Mouse (Mus musculus) kidney, postnatal 0 days (tissue): ENCODE data around the gene Iqce. TPM values are rescaled to one million over a fixed set of nuclear protein-coding genes. Genes with fewer than 3 reads are reported as not detected.

Experiments used
- ATAC-seq: fragments of 200-750 bp; cut with Nextera tagmentation; replicated peaks from 2 replicates; pipeline ENCODE4 v1.8.0; 2017; ENCODE audit warnings: low read depth, moderate number of reproducible peaks, moderate TSS enrichment, moderate library complexity; ENCODE audit not compliant: low FRiP score
- DNase-seq: peaks from one replicate; pipeline ENCODE4 v3.0.0-alpha.2; 2016; ENCODE audit warnings: low spot score
- H3K27ac ChIP-seq: fragments of 300-500 bp; sonication (generic); 2 replicates; pipeline ENCODE4 v1.5.1; 2014; ENCODE audit warnings: mild to moderate bottlenecking
- H3K27me3 ChIP-seq: fragments of 300-500 bp; sonication (generic); 2 replicates; pipeline ENCODE4 v1.6.1; 2014; ENCODE audit warnings: low read length, mixed read lengths; ENCODE audit not compliant: insufficient read depth
- H3K36me3 ChIP-seq: fragments of 300-500 bp; sonication (generic); 2 replicates; pipeline ENCODE4 v1.6.1; 2014; ENCODE audit warnings: low read length, mixed read lengths; ENCODE audit not compliant: insufficient read depth
- H3K4me1 ChIP-seq: fragments of 300-500 bp; sonication (generic); replicated peaks from 2 replicates; pipeline ENCODE4 v1.6.1; 2014; ENCODE audit warnings: antibody characterized with exemption, low read length, mixed read lengths; ENCODE audit not compliant: insufficient read depth
- H3K4me2 ChIP-seq: fragments of 300-500 bp; sonication (generic); 2 replicates; pipeline ENCODE4 v1.6.1; 2014; ENCODE audit warnings: mild to moderate bottlenecking, low read length, moderate library complexity, mixed read lengths
- H3K4me3 ChIP-seq: fragments of 300-500 bp; sonication (generic); replicated peaks from 2 replicates; pipeline ENCODE4 v1.5.1; 2014; ENCODE audit warnings: low read depth, low read length
- H3K9ac ChIP-seq: fragments of 300-500 bp; sonication (generic); 2 replicates; pipeline ENCODE4 v1.6.1; 2014; ENCODE audit warnings: low read depth, low read length
- H3K9me3 ChIP-seq: fragments of 300-500 bp; sonication (generic); replicated peaks from 2 replicates; pipeline ENCODE4 v1.6.1; 2016; ENCODE audit warnings: low read length, inconsistent platforms, mixed read lengths
- CTCF ChIP-seq: IDR thresholded peaks from 2 replicates; pipeline ENCODE4 v1.5.1; 2016; ENCODE audit warnings: antibody characterized with exemption, low read depth, mild to moderate bottlenecking, moderate library complexity
- WGBS: fragments of 180-500 bp; shearing (Covaris S2); extraction: QIAGEN DNeasy Blood & Tissue Kit; methylation state at CpG from one replicate; pipeline ENCODE4 v1.1.7; 2014; 5-methylcytosine and 5-hydroxymethylcytosine counted together
- polyA plus RNA-seq: library from polyadenylated mRNA; unstranded; fragments of >200 nt; fragmentation: Nextera tagmentation; extraction: Ambion mirVana; gene quantifications from 2 replicates; pipeline ENCODE4 v1.2.1, GENCODE M21; 2015

Iqce gene
- polyA plus RNA-seq, 1 experiment from 2014 or later, result 18.7 TPM

DNA sequence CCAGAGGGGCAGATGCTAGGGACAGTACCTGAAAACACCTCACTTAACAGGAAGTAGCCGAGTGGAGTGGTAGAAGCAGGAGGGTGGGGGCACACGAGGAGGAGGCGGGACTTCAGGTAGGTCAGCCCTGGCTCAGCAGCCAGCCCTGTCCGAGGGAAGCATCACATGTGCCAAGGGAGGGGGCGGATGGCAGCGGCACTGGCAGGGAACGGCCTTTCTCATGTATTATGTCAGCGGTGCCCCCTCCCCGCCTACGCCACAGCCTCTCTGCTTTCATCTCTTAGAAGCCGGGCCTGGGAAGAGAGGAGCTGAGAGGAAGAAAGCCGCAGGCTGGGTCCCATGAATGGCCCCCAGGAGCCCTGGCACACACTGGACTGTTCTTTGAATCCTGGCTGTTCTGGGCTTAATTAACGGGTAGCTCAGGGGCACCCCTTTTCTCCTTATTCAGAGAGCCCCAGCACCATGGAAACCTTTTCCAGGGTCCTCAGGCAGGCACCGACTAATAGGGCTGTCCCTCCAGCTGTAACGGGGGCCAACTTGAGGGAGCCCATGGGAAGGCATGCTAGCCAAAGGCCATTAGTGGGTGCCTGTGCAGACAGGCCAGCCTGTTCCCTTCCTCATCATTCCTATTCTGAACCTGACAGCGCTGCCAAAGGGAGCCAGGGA, 42.4 kb downstream of the Iqce start:
- 0 out of 2 replicates have a peak overlapping the region, but pooled peaks have one; percentile 18 for H3K9ac ChIP-seq
- H3K4me2 ChIP-seq, result no peak overlapping the region
- ATAC-seq (no peak), DNase-seq (no peak)
- H3K4me1 ChIP-seq, result no peaks in the 10 kb centered on the region
- no peaks in the 10 kb centered on the region for H3K36me3 ChIP-seq
- TF ChIP-seq CTCF, result no peak
- H3K9me3 ChIP-seq, result no peaks in the 10 kb centered on the region
- no peak overlapping the region for H3K4me3 ChIP-seq
- WGBS, result 33% methylated on average over 16 of the region's 16 CpGs
- H3K27ac ChIP-seq, result no peak overlapping the region
- H3K27me3 ChIP-seq, result no peaks in the 10 kb centered on the region

DNA sequence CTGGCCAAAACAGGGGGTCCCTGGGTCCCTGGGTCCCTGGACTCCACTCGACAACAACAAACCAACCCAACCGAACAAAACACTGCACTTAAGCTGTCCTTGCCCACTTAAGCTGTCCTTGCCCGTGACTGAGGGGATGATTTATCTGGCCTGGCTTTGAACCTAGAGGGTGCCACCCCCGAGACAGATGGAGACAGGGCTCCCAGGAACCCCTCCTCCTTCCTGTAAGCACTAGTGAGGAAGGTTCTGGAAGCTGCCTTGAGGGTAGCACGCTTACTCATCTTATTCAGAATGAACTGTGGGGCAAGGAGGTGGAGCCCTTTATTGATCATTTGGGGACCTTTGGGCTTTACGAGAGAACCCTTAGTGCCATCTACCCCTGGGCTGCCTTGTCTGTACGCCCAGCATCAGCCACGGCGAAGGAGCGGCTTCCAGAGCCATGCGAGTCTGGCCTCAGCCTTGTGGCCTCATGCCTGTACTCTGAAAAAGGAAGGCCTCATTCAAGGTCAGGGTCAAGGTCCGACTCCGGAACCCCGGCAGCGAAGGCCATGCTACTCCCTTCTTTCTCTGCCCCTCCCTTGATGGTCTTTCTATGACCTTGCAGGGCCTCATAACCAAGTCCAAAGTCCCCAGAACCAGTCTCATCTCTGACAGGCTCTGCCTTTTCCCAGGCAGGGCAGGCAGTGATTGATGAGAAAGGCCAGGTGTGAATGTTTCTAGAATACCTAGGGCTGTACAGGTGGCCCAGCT, 47.9 kb downstream of the Iqce start:
- Histone ChIP-seq H3K36me3 (no peaks in the 10 kb centered on the region), H3K4me3 (no peak overlapping the region), H3K4me1 (no peaks in the 10 kb centered on the region), H3K27ac (no peak overlapping the region), H3K9me3 (no peaks in the 10 kb centered on the region), H3K4me2 (no peak overlapping the region), H3K27me3 (no peaks in the 10 kb centered on the region), H3K9ac (no peak overlapping the region)
- ATAC-seq (no peak), DNase-seq (no peak)
- no peak for TF ChIP-seq CTCF
- WGBS, result 68% methylated on average over 15 of the region's 15 CpGs

DNA sequence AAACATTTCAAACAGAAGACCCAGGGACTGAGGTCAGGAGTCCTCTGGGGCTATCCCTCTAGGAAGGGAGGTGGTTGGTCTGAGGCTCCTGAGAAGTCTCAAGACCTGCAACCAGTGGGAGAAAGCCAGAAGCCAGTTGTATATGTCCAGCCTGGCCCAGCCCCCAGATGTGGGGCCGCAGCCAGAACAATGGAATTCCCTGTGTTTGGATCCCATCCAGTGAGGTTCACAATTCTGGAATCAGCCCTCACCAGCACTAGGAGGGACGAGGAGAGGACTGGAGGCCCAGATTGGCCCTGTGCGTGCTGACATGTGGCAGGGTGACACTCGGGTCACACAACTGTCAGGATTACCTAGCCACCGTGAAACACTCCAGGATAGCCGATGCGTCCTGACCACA, 49.6 kb downstream of the Iqce start:
- DNase-seq, result peak; percentile 47
- WGBS, result 60% methylated on average over 7 of the region's 7 CpGs
- no peak for ATAC-seq

DNA sequence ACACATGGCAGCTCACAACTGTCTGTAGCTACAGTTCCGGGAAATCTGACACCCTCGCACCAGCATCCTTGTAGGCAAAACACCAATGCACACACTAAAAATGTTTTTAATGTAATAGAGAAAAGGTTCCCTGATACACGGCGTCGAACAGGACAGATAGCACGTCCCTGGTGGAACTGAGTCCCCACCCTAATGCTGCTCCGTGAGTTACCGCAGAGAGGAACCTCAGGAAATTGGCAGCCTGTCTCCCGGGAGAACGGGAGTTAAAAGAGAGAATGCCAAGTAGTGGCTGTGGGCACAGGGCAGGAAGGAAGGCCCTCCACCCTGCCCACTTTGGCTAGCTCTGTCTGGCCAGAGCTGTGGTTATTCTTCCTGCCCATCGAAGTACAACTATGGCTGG, 50.9 kb downstream of the Iqce start:
- H3K36me3 ChIP-seq, result no peaks in the 10 kb centered on the region
- ATAC-seq (no peak), DNase-seq (no peak)
- H3K9me3 ChIP-seq, result no peaks in the 10 kb centered on the region
- no peaks in the 10 kb centered on the region for H3K27me3 ChIP-seq
- H3K9ac ChIP-seq, result no peak overlapping the region
- H3K4me2 ChIP-seq, result no peak overlapping the region
- 67% methylated on average over 11 of the region's 11 CpGs for WGBS
- no peak overlapping the region for H3K4me3 ChIP-seq
- no peak overlapping the region for H3K27ac ChIP-seq
- peaks cover 15% of the 10 kb centered on the region for H3K4me1 ChIP-seq
- TF ChIP-seq CTCF, result no peak

More for the DNA sequence above, 49.6 kb downstream of the Iqce start:
- Histone ChIP-seq H3K9me3 (no peaks in the 10 kb centered on the region), H3K4me2 (no peak overlapping the region), H3K27ac (no peak overlapping the region), H3K4me1 (peaks cover 4% of the 10 kb centered on the region), H3K4me3 (no peak overlapping the region), H3K36me3 (no peaks in the 10 kb centered on the region), H3K9ac (no peak overlapping the region), H3K27me3 (no peaks in the 10 kb centered on the region)
- no peak for TF ChIP-seq CTCF

DNA sequence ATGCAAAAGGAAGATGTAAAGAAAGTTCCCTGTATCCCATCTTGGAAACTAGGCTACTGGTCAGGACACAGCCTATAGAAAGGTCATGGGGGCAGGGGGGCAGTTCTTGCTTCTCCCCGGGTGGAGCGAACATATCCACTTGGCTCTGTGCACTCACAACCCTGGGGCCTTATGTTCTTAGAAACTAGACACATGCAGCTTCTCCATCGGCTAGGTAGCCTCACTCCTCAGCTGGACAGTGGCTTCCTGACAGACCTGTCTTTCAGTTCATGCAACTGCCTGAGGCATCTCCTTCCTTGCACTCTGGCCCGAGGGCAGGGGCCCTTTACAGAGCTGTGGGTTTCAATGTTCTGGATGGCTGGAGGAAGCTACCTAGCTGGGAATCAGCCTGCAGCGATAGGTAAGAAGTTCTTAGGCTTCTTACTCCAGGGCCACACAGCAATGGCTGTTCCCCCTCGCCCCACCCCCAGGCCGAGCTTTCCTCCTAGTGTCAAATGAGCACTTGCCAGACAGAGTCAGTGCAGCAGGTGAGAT, 52.2 kb downstream of the Iqce start:
- Histone ChIP-seq H3K9me3 (no peaks in the 10 kb centered on the region), H3K4me3 (no peak overlapping the region), H3K27me3 (no peaks in the 10 kb centered on the region), H3K4me1 (peaks cover 15% of the 10 kb centered on the region), H3K4me2 (no peak overlapping the region; the same call in 1 of the 2 replicates), H3K36me3 (0 out of 2 replicates have a peak, but pooled peaks cover 4% of the 10 kb centered on the region), H3K27ac (no peak overlapping the region), H3K9ac (no peak overlapping the region)
- DNase-seq, result no peak
- no peak for TF ChIP-seq CTCF
- WGBS, result 59% methylated on average over 7 of the region's 7 CpGs
- ATAC-seq, result no peak

DNA sequence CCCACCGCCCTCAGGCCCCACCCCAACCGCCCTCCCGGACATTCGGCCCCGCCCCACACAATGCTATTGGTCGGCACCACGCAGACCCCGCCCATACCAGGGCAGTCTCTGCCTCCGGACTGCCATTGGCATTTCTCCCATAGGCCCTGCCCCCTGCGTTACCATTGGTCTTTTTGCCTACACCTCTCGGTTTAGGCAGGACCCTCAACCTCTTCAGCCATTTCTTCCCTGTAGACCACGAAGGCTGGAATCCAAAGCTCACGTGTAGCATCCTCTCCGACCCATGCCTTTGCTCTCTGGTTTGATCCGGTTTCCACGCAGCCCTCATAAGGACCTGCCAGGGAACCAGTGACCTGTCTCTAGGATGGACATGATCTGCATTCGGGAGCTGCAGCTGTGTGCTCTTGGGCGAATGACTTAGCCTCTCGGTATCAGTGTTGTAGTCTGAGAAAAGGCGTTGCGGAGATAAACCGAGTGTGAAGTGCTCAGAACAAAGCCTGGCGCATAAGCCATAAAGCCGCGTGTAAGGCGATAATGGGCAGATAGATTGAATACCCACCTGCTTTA, 53.0 kb downstream of the Iqce start:
- DNase-seq (peak; percentile 99), ATAC-seq (peak; percentile 94)
- 3% methylated on average over 25 of the region's 26 CpGs for WGBS
- no peaks in the 10 kb centered on the region for H3K27me3 ChIP-seq
- no peaks in the 10 kb centered on the region for H3K9me3 ChIP-seq
- H3K4me2 ChIP-seq, result peak overlapping the region; percentile 56
- TF ChIP-seq CTCF, result no peak; the same call in 1 of the 2 replicates
- no peak overlapping the region for H3K9ac ChIP-seq
- H3K27ac ChIP-seq, result 0 out of 2 replicates have a peak overlapping the region, but pooled peaks have one; percentile 21
- H3K4me1 ChIP-seq, result peaks cover 15% of the 10 kb centered on the region
- H3K36me3 ChIP-seq, result 0 out of 2 replicates have a peak, but pooled peaks cover 4% of the 10 kb centered on the region
- H3K4me3 ChIP-seq, result peak overlapping the region; percentile 89
